Mouse (Mus musculus): ENCODE data around the gene Aunip. TPM values are rescaled to one million over a fixed set of nuclear protein-coding genes. Genes with fewer than 3 reads are reported as not detected.

Aunip gene
- polyA plus RNA-seq, 1 experiment from 2014 or later, result 0.84 TPM

DNA sequence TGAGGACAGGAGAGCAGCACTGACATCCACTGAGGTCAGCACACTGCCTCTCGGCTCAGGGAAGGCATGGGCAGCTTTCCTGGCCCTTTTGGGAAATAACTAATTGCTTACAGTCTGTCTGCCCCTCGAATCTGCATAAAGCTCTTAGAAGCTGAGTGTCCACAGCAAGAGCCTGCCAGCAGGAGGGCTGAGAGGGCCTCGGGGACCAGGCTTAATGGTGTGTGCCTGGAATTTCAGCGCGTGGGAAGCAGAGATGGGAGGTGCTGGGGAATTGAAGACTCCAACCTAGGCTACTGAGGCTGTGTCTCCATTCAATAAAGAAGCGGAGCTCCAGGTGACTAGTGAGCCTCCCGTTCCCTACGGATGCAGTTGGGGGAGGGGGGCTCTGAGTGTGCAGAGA lies 36.6 kb upstream of the Aunip start:
- Histone ChIP-seq H3K27ac (ENCODE audit: low read length) (no peak overlapping the region), H3K9ac (replicated peaks; ENCODE audit: low read depth) (no peak overlapping the region), H3K4me2 (replicated peaks; ENCODE audit: low read depth, low read length) (no peak overlapping the region), H3K36me3 (ENCODE audit: insufficient read depth, low read length) (no peaks in the 10 kb centered on the region), H3K27me3 (replicated peaks; ENCODE audit: insufficient read depth, low read length) (no peaks in the 10 kb centered on the region), H3K4me3 (ENCODE audit: low read depth, low read length) (no peak overlapping the region), H3K4me1 (ENCODE audit: insufficient read depth, low read depth, low read length) (no peaks in the 10 kb centered on the region; the same call in 1 of the 2 replicates), H3K9me3 (ENCODE audit: low read length) (no peaks in the 10 kb centered on the region)
- DNase-seq (ENCODE audit: low spot score), result no peak
- ATAC-seq, result no peak
- 74% methylated on average over 8 of the region's 8 CpGs for WGBS
- no peak for TF ChIP-seq CTCF (IDR thresholded peaks at IDR 0.05)
- no peak for TF ChIP-seq EP300 (IDR thresholded peaks at IDR 0.05)

DNA sequence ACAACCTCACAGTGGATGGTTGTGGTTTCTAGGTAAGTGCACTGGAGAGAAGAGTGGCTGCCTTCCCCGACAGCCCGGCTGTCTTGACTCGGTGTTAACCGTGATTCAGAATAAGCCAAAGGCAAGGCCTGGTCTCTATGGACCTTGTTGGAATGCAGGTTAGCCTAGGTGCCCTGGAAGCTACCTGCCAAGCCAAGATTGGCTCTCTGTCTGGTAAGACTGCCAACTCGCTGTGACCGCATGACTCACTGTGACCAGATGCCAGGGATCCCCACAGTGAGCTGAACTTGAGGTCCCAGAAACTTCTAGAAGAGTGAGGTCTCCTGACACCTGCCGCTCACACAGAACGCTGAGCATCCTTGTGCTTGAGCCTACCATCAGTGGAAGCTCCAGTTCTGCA lies 33.9 kb upstream of the Aunip start:
- H3K27me3 ChIP-seq (replicated peaks; ENCODE audit: insufficient read depth, low read length), result no peaks in the 10 kb centered on the region
- no peak overlapping the region for H3K27ac ChIP-seq (ENCODE audit: low read length)
- no peaks in the 10 kb centered on the region for H3K9me3 ChIP-seq (ENCODE audit: low read length)
- H3K4me2 ChIP-seq (replicated peaks; ENCODE audit: low read depth, low read length), result no peak overlapping the region
- ATAC-seq, result peak; percentile 20
- H3K9ac ChIP-seq (replicated peaks; ENCODE audit: low read depth), result no peak overlapping the region
- H3K36me3 ChIP-seq (ENCODE audit: insufficient read depth, low read length), result no peaks in the 10 kb centered on the region
- H3K4me3 ChIP-seq (ENCODE audit: low read depth, low read length), result no peak overlapping the region
- DNase-seq (ENCODE audit: low spot score), result peak; percentile 42
- TF ChIP-seq EP300 (IDR thresholded peaks at IDR 0.05) (no peak), CTCF (IDR thresholded peaks at IDR 0.05) (no peak)
- H3K4me1 ChIP-seq (ENCODE audit: insufficient read depth, low read depth, low read length), result no peaks in the 10 kb centered on the region
- 75% methylated on average over 8 of the region's 8 CpGs for WGBS

DNA sequence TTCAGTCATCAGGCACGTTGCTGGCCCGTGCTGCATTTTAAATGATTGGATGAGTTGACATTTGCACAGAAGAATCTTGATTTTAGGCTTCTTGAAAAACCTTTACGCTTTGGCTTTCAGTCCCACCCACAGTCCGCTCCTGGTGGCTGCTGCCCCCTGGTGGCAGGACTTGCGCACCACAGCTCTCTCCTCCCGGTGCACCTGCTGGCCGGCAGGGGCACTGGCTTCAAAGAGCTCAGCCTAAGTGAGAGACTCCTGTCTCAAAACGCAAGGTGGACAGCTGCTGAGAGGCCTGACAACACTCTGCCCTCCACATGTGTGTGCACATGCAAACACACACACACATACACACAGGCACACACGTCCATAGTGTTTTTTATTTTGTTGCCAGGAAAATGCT lies 32.8 kb upstream of the Aunip start:
- Histone ChIP-seq H3K27ac (ENCODE audit: low read length) (no peak overlapping the region), H3K36me3 (ENCODE audit: insufficient read depth, low read length) (no peaks in the 10 kb centered on the region), H3K4me3 (ENCODE audit: low read depth, low read length) (no peak overlapping the region), H3K9ac (replicated peaks; ENCODE audit: low read depth) (no peak overlapping the region), H3K9me3 (ENCODE audit: low read length) (no peaks in the 10 kb centered on the region), H3K4me1 (ENCODE audit: insufficient read depth, low read depth, low read length) (no peaks in the 10 kb centered on the region), H3K4me2 (replicated peaks; ENCODE audit: low read depth, low read length) (no peak overlapping the region), H3K27me3 (replicated peaks; ENCODE audit: insufficient read depth, low read length) (no peaks in the 10 kb centered on the region)
- ATAC-seq, result peak; percentile 63
- DNase-seq (ENCODE audit: low spot score), result peak; percentile 88
- TF ChIP-seq CTCF (IDR thresholded peaks at IDR 0.05), result peak; percentile 100
- no peak for TF ChIP-seq EP300 (IDR thresholded peaks at IDR 0.05)
- 5% methylated on average over 9 of the region's 9 CpGs for WGBS

DNA sequence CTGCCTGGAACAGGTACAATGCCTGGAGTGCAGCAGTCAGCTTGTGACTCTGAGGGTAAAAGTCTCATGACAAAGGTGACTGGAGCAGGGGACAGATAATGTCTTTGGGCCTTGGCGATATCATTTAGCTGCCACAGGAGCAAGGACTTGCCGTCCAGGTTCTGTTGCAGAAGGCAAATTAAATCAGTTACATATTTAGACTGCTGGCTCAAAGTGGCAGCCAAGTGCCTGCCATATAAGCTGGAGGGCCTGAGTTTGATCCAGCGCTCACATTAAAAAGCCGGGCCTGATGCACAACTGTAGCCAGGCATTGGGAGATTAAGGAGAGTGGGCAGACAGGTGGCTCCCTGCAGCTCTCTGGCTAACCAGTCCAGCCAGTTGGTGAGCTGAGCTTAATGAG lies 31.0 kb upstream of the Aunip start:
- DNase-seq (ENCODE audit: low spot score) (no peak), ATAC-seq (no peak)
- TF ChIP-seq EP300 (IDR thresholded peaks at IDR 0.05), result no peak
- TF ChIP-seq CTCF (IDR thresholded peaks at IDR 0.05), result no peak
- Histone ChIP-seq H3K4me2 (replicated peaks; ENCODE audit: low read depth, low read length) (no peak overlapping the region), H3K36me3 (ENCODE audit: insufficient read depth, low read length) (no peaks in the 10 kb centered on the region), H3K4me1 (ENCODE audit: insufficient read depth, low read depth, low read length) (no peaks in the 10 kb centered on the region), H3K27me3 (replicated peaks; ENCODE audit: insufficient read depth, low read length) (no peaks in the 10 kb centered on the region), H3K9me3 (ENCODE audit: low read length) (no peaks in the 10 kb centered on the region), H3K27ac (ENCODE audit: low read length) (no peak overlapping the region), H3K4me3 (ENCODE audit: low read depth, low read length) (no peak overlapping the region), H3K9ac (replicated peaks; ENCODE audit: low read depth) (no peak overlapping the region)
- 80% methylated on average over 4 of the region's 4 CpGs for WGBS

DNA sequence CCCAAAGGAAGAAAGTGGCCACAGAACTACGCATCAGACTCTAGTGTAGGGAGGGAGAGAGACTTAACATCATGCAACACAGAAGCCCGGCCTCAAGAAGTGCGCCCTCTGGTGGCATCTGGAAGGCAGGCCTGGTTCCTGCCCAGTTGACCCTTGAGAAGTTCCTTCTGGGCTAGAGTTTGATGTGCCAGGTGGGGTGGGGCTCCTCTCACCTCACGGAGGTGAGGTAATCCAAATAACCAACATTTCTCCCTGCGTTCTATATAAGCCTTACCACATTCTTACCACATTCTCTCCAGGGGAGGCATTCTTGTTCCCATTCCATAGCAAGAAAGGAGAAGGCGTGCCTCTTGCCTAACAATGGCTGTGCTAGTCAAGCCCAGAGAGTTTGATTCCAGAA lies 29.9 kb upstream of the Aunip start:
- ATAC-seq, result peak; percentile 89
- Histone ChIP-seq H3K9ac (replicated peaks; ENCODE audit: low read depth) (no peak overlapping the region), H3K4me2 (replicated peaks; ENCODE audit: low read depth, low read length) (no peak overlapping the region), H3K36me3 (ENCODE audit: insufficient read depth, low read length) (no peaks in the 10 kb centered on the region), H3K9me3 (ENCODE audit: low read length) (no peaks in the 10 kb centered on the region), H3K27me3 (replicated peaks; ENCODE audit: insufficient read depth, low read length) (no peaks in the 10 kb centered on the region), H3K4me1 (ENCODE audit: insufficient read depth, low read depth, low read length) (no peaks in the 10 kb centered on the region), H3K27ac (ENCODE audit: low read length) (peak overlapping the region; percentile 74), H3K4me3 (ENCODE audit: low read depth, low read length) (no peak overlapping the region)
- 7% methylated on average over 6 of the region's 6 CpGs for WGBS
- peak; percentile 94 for DNase-seq (ENCODE audit: low spot score)
- peak; percentile 95 for TF ChIP-seq CTCF (IDR thresholded peaks at IDR 0.05)
- TF ChIP-seq EP300 (IDR thresholded peaks at IDR 0.05), result peak; percentile 91

DNA sequence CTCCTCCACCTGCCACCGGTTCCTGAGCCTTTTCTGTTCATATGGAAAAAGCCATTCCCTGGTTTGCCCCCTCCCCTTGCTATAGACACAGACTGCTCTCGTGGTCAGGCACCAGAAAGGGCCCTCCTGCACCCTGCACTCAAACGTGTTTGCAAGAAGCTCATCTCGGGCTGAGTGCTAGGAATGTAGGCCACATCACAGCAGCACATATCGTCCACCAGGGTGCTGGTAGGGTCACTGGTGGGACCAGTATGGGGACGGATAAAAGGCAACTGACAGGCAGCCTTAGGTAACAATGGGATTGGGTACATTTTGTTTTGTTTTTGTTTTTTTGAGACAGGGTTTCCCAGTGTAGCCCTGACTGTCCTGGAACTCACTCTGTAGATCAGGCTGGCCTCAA lies 29.5 kb upstream of the Aunip start:
- Histone ChIP-seq H3K4me1 (ENCODE audit: insufficient read depth, low read depth, low read length) (no peaks in the 10 kb centered on the region), H3K27me3 (replicated peaks; ENCODE audit: insufficient read depth, low read length) (no peaks in the 10 kb centered on the region), H3K9ac (replicated peaks; ENCODE audit: low read depth) (no peak overlapping the region), H3K36me3 (ENCODE audit: insufficient read depth, low read length) (no peaks in the 10 kb centered on the region), H3K4me2 (replicated peaks; ENCODE audit: low read depth, low read length) (no peak overlapping the region), H3K27ac (ENCODE audit: low read length) (peak overlapping the region; percentile 74), H3K4me3 (ENCODE audit: low read depth, low read length) (no peak overlapping the region), H3K9me3 (ENCODE audit: low read length) (no peaks in the 10 kb centered on the region)
- ATAC-seq (peak; percentile 65), DNase-seq (ENCODE audit: low spot score) (peak; percentile 40)
- WGBS, result 34% methylated on average over 6 of the region's 6 CpGs
- TF ChIP-seq EP300 (IDR thresholded peaks at IDR 0.05) (peak; percentile 12; the same call in 1 of the 2 replicates), CTCF (IDR thresholded peaks at IDR 0.05) (peak; percentile 53)

DNA sequence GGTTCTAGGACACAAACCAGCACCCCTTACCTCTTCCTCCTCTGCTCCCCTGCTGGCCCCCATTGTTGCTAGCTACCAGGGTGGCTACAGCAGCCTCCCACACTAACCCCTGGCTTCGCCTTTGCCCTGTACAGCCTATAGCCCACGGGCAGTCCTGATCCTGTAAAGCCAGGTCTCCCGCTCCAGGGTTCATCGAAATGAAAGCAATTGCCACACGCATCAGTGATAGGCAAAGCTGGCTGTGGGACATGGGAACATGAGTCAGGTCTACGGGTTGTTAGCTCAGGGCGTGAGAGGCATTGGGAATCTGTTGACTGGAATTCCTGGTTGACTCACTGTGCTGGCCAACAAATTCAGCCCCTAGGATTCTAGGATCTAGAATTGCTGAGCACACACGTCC lies 28.4 kb upstream of the Aunip start:
- H3K4me1 ChIP-seq (ENCODE audit: insufficient read depth, low read depth, low read length), result no peaks in the 10 kb centered on the region
- WGBS, result 66% methylated on average over 8 of the region's 8 CpGs
- H3K9ac ChIP-seq (replicated peaks; ENCODE audit: low read depth), result no peak overlapping the region
- ATAC-seq (peak; percentile 8; the same call in 1 of the 2 replicates), DNase-seq (ENCODE audit: low spot score) (peak; percentile 63)
- no peak overlapping the region for H3K4me2 ChIP-seq (replicated peaks; ENCODE audit: low read depth, low read length)
- H3K9me3 ChIP-seq (ENCODE audit: low read length), result no peaks in the 10 kb centered on the region
- H3K27me3 ChIP-seq (replicated peaks; ENCODE audit: insufficient read depth, low read length), result no peaks in the 10 kb centered on the region
- H3K4me3 ChIP-seq (ENCODE audit: low read depth, low read length), result no peak overlapping the region
- H3K36me3 ChIP-seq (ENCODE audit: insufficient read depth, low read length), result no peaks in the 10 kb centered on the region
- TF ChIP-seq CTCF (IDR thresholded peaks at IDR 0.05) (no peak), EP300 (IDR thresholded peaks at IDR 0.05) (peak; percentile 47; the same call in 1 of the 2 replicates)
- peak overlapping the region; percentile 64; the same call in 1 of the 2 replicates for H3K27ac ChIP-seq (ENCODE audit: low read length)

Data from lung, postnatal 0 days (tissue).